Mouse (Mus musculus) CD8-positive naive resting alpha-beta T cell, adult 2 months (primary cell): ENCODE results near the gene Hey2.

Source experiments
- DNase-seq, 2 experiments: peaks; one replicate each; pipeline ENCODE4 v3.0.0; 2022; ENCODE audit warnings: low read depth in 2 of 2, low spot score in 2 of 2

The Hey2 gene

DNA sequence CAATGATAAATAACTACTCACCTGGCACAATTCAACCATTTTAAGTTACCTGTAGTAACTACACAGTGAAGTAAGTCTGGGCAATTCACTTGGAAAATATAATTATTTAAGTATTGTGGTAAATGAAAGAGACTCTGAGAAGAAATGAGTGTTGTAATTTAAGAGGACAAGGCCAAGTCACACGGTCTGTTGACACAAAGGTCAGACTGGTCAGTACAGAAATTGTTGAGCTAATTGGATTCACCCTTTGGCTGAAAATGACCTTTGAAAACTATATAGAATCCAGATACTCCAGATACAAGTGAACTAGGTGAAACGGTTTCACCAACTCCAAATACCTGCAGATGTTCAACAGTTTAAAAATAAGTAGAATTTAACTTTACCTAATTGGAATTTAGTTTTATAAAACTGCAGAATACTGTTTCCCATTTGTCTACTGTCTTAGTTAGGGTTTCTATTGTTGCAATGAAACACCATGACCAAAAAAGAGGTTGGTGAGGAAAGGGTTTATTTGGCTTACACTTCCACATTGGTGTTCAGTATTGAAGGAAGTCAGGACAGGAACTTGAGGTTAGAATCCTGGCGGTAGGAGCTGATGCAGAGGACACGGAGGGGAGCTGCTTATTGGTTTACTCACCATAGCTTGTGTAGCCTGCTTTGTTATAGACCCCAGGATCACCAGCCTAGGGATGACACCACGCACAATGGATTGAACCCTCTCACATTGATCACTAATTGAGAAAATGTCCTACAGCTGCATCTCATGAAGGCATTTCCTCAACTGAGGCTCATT is 45.9 kb downstream of the Hey2 start:
- no peak for DNase-seq

DNA sequence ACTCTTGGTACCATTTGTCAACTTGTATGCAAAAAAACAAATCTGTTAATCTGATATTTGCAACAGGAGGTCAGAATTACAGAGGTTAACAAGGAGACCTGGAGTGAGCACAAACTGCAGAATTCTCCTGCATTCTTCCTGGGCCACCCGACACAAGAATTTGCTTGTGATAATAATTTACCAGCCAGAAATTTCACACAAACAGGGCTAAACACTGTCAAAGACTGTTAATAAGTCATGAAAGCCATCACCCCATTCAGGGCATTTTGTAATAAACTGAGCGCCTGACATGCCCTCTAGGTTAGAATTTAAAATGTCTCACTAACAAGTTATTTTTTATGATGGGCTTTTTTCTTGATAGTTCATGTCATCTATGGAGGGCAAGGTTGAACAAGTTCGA is 51.6 kb downstream of the Hey2 start:
- no peak for DNase-seq

DNA sequence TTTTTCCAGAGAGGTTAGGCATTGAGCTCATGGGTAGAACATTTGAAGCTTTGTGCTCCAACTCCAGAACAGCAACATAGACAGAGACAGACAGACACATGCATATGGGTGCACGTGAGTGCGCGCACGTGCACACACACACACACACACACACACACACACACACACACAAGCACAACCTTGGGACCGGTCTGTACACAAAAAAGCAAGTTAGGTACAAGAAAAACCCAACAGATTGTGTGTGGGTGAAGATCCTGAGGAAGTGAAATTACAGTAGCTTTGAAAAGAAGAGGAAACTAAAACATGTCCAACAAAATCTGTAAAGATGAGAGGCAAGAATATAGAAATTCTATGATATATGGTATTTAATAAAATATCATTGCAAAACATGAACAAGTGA is 53.1 kb downstream of the Hey2 start:
- DNase-seq, result no peak

DNA sequence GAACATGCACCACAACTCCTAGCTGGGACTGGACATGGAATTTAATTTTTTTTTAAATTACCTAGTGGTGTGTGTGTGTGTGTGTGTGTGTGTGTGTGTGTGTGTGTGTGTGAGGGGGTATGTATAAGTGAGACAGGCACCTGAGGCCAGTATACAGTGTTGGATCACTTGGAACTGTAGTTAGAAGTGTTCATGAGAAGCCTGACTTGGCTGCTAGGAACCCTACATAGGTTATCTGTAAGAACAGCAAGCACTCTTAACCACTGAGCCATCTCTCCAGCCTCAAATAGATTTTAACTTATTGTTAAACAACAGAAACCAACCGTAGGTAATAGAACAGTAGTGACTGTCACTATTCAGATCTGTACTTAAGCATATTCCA is 54.3 kb downstream of the Hey2 start:
- DNase-seq, result no peak

DNA sequence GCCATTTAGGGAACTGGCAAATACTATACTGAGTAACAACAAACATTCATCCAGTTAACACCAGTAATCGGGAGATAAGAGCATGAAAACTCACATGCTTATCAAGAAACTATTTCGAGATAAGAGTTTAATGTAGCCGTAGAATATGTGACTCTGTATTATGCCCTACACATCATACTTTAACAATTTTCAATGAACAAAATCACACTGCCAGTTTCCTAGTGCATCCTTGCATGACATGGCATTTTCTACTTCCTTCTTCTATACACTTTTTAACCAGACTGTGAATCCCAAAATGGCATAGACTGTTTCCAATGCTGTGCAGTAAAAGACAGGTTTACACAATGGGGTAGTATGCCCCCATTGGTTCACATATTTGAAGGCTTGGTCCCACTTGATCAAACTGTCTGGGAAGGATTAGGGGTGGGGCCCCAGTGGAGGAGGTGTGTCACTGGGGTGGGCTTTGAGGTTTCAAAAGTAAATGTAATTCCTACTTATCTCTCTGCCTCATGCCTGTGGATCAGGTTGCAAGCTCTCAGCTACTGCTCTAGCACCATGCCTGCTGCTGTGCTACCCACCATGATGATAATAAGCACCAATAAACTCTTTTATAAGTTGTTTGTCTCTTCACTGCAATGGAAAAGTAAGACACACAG is 54.8 kb downstream of the Hey2 start:
- no peak for DNase-seq

DNA sequence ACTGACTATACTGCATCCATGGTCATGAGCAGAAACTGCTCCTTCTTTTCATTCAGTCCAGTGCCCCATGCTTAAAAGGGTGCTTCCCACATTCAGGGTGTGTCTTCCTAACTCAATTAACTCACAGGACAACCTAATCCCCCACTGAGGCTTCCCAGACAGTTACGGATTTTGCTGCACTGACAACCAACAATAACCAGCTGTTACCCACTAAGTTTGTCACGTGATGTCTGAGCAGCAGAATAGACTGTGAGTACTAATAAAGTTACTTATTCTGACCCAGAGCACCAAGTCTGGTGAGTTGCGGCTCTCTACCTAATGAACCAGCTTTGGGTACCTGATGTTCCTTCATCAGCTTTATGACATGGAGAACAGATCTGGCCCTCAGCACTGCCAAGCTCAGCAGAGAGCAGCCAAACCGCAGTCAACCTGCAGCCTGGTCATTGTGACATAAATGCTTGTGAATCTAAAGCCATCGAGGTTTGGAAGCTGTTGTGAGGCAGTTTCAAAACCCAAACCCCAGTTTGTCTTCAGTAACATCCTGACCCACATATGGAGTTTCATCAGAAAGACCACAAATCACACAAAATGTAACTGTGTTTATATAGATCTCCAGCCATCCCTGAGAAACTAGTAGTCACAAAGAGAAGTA is 56.4 kb downstream of the Hey2 start:
- DNase-seq, result no peak
